Mouse (Mus musculus) MEL (cell line): ENCODE measurements around the gene Daam1.

Source experiments
- EP300 ChIP-seq, 2 experiments: IDR thresholded peaks; 2 replicates each; pipeline ENCODE4 v1.6.1; 2011; ENCODE audit warnings: improper control_type of control experiment in 2 of 2, low read length in 2 of 2, low read depth in 1 of 2, mild to moderate bottlenecking in 1 of 2
- GATA1 ChIP-seq: IDR thresholded peaks from 2 replicates; pipeline ENCODE4 v1.6.1; 2011; ENCODE audit warnings: low read depth, low read length, improper control_type of control experiment

- no peak for TF ChIP-seq EP300 (IDR thresholded peaks at IDR 0.05; ENCODE audit: low read depth in 1 of 2, low read length in 2 of 2)
- TF ChIP-seq GATA1: no peak
Measured at GRCm38 (mm10) chr12:71795626-71796025, 35.3 kb upstream of the Daam1 start.
